Mouse (Mus musculus) lung, adult 2 months (tissue): ENCODE results near the gene Abcf1.

Experiments
- CTCF ChIP-seq: fragments of 200-500 bp; IDR thresholded peaks from 2 replicates; pipeline ENCODE4 v1.5.1; 2011; ENCODE audit warnings: mild to moderate bottlenecking, low read length, control low read depth; ENCODE audit not compliant: insufficient read depth
- POLR2A ChIP-seq: fragments of 200-500 bp; IDR thresholded peaks from 2 replicates; pipeline ENCODE4 v1.6.1; 2011; ENCODE audit warnings: low read depth, mild to moderate bottlenecking, control low read depth, low read length, borderline replicate concordance; ENCODE audit errors: extremely low read depth

GRCm38 (mm10) chr17:35927471-35927870, 42.1 kb downstream of the Abcf1 start:
- TF ChIP-seq CTCF = no peak
- no peak for TF ChIP-seq POLR2A
